Mouse (Mus musculus): ENCODE data around the gene Cab39l. TPM values are rescaled to one million over a fixed set of nuclear protein-coding genes. Genes with fewer than 3 reads are reported as not detected.
A peak's percentile ranks its signal among the peaks of the same experiment; 100 is the strongest.
"Not testable (repeated sequence)": the region's sequence is repeated elsewhere in the genome, so short reads cannot be mapped to it uniquely, and the experiment has no call there.

The Cab39l gene
- total and polyA plus RNA-seq, 3 experiments: 19.9 to 49.2 (median 33.1) TPM

- DNase-seq (ENCODE audit: extremely low read depth): peak; percentile 66
- H3K4me2 ChIP-seq (ENCODE audit: insufficient read depth, low read depth, poor library complexity, severe bottlenecking): no peak overlapping the region
- H3K9ac ChIP-seq (ENCODE audit: insufficient read depth, low read depth): no peak overlapping the region
- H3K79me2 ChIP-seq (replicated peaks; ENCODE audit: control insufficient read depth, extremely low read depth, insufficient read depth, poor library complexity, severe bottlenecking): no peaks in the 10 kb centered on the region
- H3K4me3 ChIP-seq (replicated peaks in 1 of 3; ENCODE audit: low read depth in 2 of 3, low read length in 2 of 3, poor library complexity in 1 of 3): no peak overlapping the region
- H3K36me3 ChIP-seq (replicated peaks in 1 of 2; ENCODE audit: control insufficient read depth in 1 of 2, insufficient read depth in 1 of 2, low read length in 1 of 2): no peaks in the 10 kb centered on the region
- H3K27me3 ChIP-seq (replicated peaks): no peaks in the 10 kb centered on the region
- TF ChIP-seq ZNF384 (IDR thresholded peaks at IDR 0.05; ENCODE audit: low read depth, low read length) (peak; percentile 99), SMC3 (IDR thresholded peaks at IDR 0.05; ENCODE audit: low read depth, low read length) (peak; percentile 76), RAD21 (IDR thresholded peaks at IDR 0.05; ENCODE audit: low read depth, low read length) (peak; percentile 59), RCOR1 (conservative IDR thresholded peaks at IDR 0.05; ENCODE audit: low read depth, low read length) (no peak), TBP (conservative IDR thresholded peaks at IDR 0.05; ENCODE audit: low read depth, low read length) (no peak), CTCF (conservative IDR thresholded peaks at IDR 0.05 in 1 of 2, IDR thresholded peaks at IDR 0.05 in 1 of 2; ENCODE audit: low read depth in 2 of 2, low read length in 2 of 2) (peak; percentile 43 to 71)
- no peaks in the 10 kb centered on the region for H3K4me1 ChIP-seq (ENCODE audit: control insufficient read depth in 1 of 2, insufficient read depth in 2 of 2)
- no peak overlapping the region for H3K27ac ChIP-seq (ENCODE audit: insufficient read depth, low read depth)
- in situ Hi-C loops (cut with MboI; ENCODE audit: low pct_ligation_motif_present, low pct_unique_long_range_greater_than_20kb, low sequenced_read_pairs): no loop called here
- no peaks in the 10 kb centered on the region for H3K9me3 ChIP-seq (replicated peaks; ENCODE audit: low read length)
- dilution Hi-C loops (cut with MboI; ENCODE audit: extremely low pct_ligation_motif_present, extremely low pct_unique_long_range_greater_than_20kb, low sequenced_read_pairs): no loop called here
Measured at GRCm38 (mm10) chr14:59612920-59613625, 172.3 kb downstream of the Cab39l start.

- H3K4me3 ChIP-seq (replicated peaks in 1 of 3; ENCODE audit: low read depth in 2 of 3, low read length in 2 of 3, poor library complexity in 1 of 3); H3K9ac ChIP-seq (ENCODE audit: insufficient read depth, low read depth); H3K4me1 ChIP-seq (ENCODE audit: control insufficient read depth in 1 of 2, insufficient read depth in 2 of 2); H3K27me3 ChIP-seq (replicated peaks); H3K4me2 ChIP-seq (ENCODE audit: insufficient read depth, low read depth, poor library complexity, severe bottlenecking); H3K36me3 ChIP-seq (replicated peaks in 1 of 2; ENCODE audit: control insufficient read depth in 1 of 2, insufficient read depth in 1 of 2, low read length in 1 of 2); in situ Hi-C loops (cut with MboI; ENCODE audit: low pct_ligation_motif_present, low pct_unique_long_range_greater_than_20kb, low sequenced_read_pairs); H3K9me3 ChIP-seq (replicated peaks; ENCODE audit: low read length); dilution Hi-C loops (cut with MboI; ENCODE audit: extremely low pct_ligation_motif_present, extremely low pct_unique_long_range_greater_than_20kb, low sequenced_read_pairs); DNase-seq (ENCODE audit: extremely low read depth); H3K79me2 ChIP-seq (replicated peaks; ENCODE audit: control insufficient read depth, extremely low read depth, insufficient read depth, poor library complexity, severe bottlenecking); H3K27ac ChIP-seq (ENCODE audit: insufficient read depth, low read depth): not testable (repeated sequence)
Measured at GRCm38 (mm10) chr14:59614149-59614548, 173.4 kb downstream of the Cab39l start.

- dilution Hi-C loops (cut with MboI; ENCODE audit: extremely low pct_ligation_motif_present, extremely low pct_unique_long_range_greater_than_20kb, low sequenced_read_pairs) (no loop called here), in situ Hi-C loops (cut with MboI; ENCODE audit: low pct_ligation_motif_present, low pct_unique_long_range_greater_than_20kb, low sequenced_read_pairs) (no loop called here)
- no peak for DNase-seq (ENCODE audit: extremely low read depth)
- H3K9ac ChIP-seq (ENCODE audit: insufficient read depth, low read depth): no peak overlapping the region
- no peak overlapping the region for H3K27ac ChIP-seq (ENCODE audit: insufficient read depth, low read depth)
- H3K4me2 ChIP-seq (ENCODE audit: insufficient read depth, low read depth, poor library complexity, severe bottlenecking): no peak overlapping the region
- TF ChIP-seq MYC (IDR thresholded peaks at IDR 0.05; ENCODE audit: low read depth, low read length) (no peak), EP300 (IDR thresholded peaks at IDR 0.05; ENCODE audit: low read length) (no peak), POLR2AphosphoS2 (IDR thresholded peaks at IDR 0.05; ENCODE audit: low read depth, low read length) (no peak), ZKSCAN1 (IDR thresholded peaks at IDR 0.05; ENCODE audit: borderline replicate concordance, low read depth, low read length) (no peak), ELF1 (IDR thresholded peaks at IDR 0.05; ENCODE audit: low read depth, low read length) (no peak), MAFK (IDR thresholded peaks at IDR 0.05; ENCODE audit: insufficient replicate concordance, low read length) (no peak), RCOR1 (conservative IDR thresholded peaks at IDR 0.05; ENCODE audit: low read depth, low read length) (no peak), CTCF (conservative IDR thresholded peaks at IDR 0.05 in 1 of 2, IDR thresholded peaks at IDR 0.05 in 1 of 2; ENCODE audit: low read depth in 2 of 2, low read length in 2 of 2) (no peak), RAD21 (IDR thresholded peaks at IDR 0.05; ENCODE audit: low read depth, low read length) (no peak), USF1 (IDR thresholded peaks at IDR 0.05; ENCODE audit: low read depth, low read length) (no peak), BHLHE40 (IDR thresholded peaks at IDR 0.05; ENCODE audit: low read depth, low read length) (no peak)
- H3K4me3 ChIP-seq (replicated peaks in 1 of 3; ENCODE audit: low read depth in 2 of 3, low read length in 2 of 3, poor library complexity in 1 of 3): no peak overlapping the region
- H3K9me3 ChIP-seq (replicated peaks; ENCODE audit: low read length): no peaks in the 10 kb centered on the region
- H3K36me3 ChIP-seq (replicated peaks in 1 of 2; ENCODE audit: control insufficient read depth in 1 of 2, insufficient read depth in 1 of 2, low read length in 1 of 2): no peaks in the 10 kb centered on the region
- no peaks in the 10 kb centered on the region for H3K4me1 ChIP-seq (ENCODE audit: control insufficient read depth in 1 of 2, insufficient read depth in 2 of 2)
- H3K27me3 ChIP-seq (replicated peaks): no peaks in the 10 kb centered on the region
- no peaks in the 10 kb centered on the region for H3K79me2 ChIP-seq (replicated peaks; ENCODE audit: control insufficient read depth, extremely low read depth, insufficient read depth, poor library complexity, severe bottlenecking)
Measured at GRCm38 (mm10) chr14:59616802-59617201, 176.0 kb downstream of the Cab39l start.
